Mouse (Mus musculus) urinary bladder, postnatal 10 days (tissue): Measurements from ENCODE around the gene Nptx1.

Experiments used
- DNase-seq: peaks from one replicate; pipeline ENCODE4 v3.0.0; 2022; ENCODE audit warnings: low spot score

Gene Nptx1

DNA sequence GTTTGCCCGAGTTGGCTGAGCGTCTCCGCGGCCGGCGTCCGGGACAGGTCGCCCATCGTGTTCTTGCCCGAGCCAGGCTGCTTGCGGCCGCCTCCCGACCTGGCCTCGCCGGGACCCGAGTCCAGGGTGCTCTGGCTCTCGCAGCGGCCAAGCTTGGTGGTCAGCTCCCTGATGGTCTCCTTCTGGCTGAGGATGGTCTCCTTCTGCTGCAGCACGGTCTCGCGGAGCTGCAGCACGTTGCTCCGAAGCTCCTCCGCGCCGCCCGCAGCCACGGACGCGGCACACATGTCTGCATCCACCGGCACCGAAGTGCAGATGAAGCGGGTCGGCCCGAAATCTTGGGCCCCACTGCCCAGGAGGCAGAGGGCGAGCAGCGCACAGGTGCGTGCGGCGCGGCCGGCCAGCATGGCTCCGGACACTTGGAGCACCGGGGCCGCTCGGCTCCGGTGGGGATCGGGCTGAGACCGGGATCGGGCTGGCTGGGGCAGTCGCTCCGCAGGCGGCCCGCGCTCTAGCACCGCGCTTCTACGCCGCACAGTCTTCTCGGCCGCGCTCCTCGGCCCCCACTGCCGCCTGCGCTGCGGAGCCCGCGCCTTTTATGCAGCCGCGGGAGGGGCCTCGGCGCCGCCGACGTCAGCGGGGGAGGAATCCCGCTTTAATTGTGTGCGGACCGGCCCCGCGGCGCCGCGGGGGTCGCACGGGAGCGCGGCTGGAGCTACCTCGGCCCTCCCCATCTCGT is at the start of gene Nptx1:
Nptx1 (minus strand) TSS at position 571 of the 739 bp plus-strand sequence.
- DNase-seq, result no peak

DNA sequence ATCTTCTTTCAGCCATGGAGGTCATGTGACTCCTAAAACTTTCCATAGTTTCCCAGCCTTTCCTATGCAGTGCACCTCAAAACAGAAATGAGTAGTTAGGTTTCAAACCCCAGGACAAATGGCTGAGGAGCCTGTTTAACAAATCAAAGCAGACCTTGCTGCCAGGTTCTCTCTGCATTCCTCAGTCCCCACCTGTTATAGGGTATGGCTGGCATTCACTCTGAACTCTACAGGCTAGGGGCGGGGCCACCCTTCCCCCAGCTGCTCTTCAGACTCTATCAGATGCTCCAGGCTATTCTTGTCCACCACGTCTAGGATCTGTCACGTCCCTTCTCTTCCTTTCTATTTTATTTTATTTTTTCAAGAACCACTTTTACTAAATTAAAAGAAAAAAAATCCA is 46.4 kb upstream of the Nptx1 start:
- no peak for DNase-seq

DNA sequence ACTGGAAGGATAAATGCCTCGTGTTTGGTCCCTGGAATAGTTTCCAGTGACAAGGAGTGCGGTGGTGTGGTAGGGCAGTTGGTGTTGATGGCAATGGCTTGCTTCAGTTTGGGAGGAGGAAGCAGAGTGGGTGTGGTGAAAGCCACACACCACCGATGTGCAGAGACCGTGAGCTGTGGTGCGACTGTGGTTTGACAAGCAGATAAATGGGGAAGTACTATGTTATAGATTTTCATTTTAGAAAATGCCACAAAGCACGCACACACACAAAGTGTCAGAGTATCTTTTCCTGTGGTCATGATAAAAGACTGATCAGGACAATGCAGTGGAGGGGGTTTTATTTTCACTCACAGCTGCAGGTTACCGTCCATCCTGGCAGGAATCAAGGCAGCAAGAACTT is 41.7 kb upstream of the Nptx1 start:
- no peak for DNase-seq

DNA sequence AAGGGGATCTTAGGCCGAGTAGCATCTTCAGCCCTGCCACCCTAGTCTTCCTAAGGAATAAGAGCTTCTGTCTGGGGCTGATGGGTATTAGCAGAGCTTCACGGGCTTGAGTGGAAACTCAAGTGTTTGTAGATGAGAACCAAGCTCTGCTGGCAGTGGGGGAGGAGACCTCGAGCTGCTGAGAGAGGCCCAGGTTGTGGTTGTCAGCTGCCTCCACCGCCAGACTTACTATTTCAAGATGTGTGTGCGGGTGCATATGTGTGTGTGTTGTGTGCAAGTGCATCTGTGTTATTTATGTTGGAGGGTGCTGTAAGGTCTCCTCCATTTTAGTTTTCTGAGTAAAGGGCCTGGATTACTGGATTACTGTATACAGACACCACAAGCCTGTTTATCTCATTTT is 39.6 kb upstream of the Nptx1 start:
- DNase-seq, result no peak

DNA sequence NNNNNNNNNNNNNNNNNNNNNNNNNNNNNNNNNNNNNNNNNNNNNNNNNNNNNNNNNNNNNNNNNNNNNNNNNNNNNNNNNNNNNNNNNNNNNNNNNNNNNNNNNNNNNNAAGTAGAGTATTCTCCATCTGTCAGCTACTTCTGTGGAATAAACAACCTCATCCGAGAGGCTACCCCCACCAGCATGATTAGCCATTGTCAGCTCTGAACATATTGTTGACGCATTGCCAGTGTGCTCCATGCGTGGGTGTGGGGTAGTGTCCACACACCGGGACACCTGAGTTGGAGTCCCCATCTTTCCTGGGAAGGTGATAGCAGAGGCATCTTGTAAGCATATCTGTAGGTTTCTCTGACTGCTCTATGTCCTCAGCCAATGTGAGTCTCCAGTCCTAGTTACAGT is 39.0 kb upstream of the Nptx1 start:
- DNase-seq, result no peak

DNA sequence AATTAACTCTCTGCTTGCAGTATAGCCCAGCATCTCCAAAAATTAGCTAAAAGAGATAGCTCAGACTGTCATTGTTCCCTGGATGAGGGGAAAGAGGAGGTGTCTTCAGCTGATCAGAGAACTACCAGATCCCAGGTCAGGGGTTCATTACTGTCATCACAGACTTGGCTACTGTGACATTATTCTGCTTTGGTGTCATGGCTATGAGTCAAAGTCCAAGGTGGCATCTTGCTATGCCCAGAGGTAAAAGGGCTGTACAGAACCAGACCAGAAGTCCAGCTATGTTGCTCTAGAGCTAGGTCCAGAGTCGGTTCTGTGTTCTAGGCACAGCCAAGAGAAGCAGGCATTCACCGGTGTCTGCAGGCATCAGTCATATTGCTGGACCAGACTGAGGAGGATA is 30.2 kb upstream of the Nptx1 start:
- DNase-seq, result no peak

DNA sequence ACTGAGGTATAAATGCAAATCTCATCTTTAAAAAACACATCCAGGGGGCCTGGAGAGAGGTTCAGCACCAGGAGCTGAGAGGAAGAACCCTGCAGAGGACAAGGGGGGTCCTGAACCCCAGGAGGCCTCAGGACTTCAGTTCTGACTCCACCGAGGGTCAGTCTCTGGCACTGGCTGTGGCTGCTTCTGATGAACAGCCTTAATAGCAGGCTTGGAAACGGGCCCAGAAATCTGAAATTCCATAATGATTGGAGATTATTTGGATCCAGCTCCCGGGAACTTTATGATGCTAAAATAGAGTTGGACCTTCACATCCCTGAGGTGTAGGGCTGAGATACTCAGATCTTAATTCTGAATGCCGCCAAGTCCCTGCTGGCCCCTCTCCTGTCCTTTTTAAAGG is 29.3 kb upstream of the Nptx1 start:
- DNase-seq, result no peak

DNA sequence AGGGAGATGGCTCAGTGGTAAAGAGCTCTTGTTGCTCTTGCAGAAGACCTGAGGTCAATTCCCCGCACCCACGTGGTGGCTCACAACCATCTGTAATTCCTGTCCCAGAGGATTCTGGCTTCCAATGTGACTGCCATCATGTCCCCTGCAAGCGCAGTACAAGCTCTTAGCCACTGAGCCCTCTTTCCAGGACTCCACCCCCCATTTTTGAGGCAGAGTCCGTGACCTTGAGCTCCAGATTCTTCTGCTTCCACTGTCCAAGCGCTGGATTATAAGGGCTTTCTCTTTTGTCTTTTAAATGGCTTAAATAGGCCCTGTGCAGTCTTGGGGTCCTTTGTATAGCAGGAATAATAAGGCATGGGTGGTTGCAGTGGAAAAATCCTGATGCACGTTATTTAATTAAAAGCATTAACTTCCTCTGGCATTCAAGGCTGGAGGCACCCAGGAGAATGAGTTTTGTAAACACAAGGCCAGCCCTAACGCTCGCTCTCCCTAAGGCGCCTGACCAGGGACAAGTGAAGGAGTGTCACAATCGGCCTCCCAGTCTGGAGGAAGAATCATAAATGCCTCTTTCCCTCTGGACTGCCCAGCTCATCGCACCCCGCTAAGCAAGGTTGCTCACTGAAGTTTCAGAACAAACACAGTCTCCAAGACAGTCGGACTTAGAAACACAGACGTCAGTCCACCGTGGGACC is 24.9 kb upstream of the Nptx1 start:
- DNase-seq, result no peak

DNA sequence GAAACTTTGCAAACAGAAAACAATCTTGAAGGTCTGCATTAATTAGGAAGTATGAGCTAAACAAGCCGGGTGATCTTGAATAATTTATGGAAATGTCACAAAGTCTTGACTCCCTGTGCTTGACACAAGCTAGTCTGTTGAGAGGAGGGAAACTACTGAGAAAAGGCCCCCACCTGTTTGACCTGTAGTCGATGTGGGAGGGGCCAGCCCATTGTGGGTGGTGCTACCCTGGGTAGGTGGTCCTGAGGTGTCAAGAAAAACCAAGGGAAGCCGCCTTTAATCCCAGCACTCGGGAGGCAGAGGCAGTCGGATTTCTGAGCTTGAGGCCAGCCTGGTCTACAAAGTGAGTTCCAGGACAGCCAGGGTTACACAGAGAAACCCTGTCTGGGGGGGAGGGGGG is 18.6 kb upstream of the Nptx1 start:
- DNase-seq, result no peak

DNA sequence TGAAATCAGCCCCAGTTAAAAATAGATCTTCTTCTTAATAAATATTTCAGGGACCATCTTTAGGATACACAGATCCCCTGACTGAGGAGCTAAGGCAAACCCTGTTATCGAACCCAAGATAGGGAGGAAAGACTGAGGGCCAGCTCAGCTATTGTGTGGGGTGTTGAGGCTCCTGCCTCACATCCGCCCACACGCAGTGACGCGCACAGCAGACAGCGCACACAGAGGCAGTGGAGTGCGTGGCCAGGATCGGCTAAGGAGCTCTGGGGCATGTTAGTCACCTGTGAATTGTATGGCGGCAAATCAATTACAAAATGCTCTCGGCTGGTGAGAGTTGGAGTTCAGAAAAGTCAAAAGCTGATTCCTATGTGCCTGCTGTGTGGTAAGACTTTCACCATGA is 18.1 kb upstream of the Nptx1 start:
- no peak for DNase-seq

DNA sequence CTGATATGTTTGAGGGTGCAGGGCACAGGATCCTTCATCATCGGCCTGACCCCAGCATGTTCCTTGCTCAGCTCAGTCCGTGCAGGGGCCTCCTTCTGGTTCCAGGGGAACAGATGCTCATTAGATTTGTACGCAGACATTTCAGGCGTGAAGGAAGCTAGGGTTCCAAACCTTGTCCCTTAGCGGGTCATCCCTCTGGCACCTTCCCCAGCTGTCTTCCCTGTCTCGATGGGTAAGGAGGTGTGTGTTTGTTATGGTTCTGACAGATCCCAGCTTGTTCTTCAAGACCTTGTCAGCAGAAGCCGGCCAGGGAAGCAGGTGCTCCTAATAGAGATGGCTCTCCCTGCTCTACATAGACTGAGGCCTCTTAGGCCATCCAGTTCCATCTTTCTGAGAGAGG is 17.5 kb upstream of the Nptx1 start:
- DNase-seq, result no peak

DNA sequence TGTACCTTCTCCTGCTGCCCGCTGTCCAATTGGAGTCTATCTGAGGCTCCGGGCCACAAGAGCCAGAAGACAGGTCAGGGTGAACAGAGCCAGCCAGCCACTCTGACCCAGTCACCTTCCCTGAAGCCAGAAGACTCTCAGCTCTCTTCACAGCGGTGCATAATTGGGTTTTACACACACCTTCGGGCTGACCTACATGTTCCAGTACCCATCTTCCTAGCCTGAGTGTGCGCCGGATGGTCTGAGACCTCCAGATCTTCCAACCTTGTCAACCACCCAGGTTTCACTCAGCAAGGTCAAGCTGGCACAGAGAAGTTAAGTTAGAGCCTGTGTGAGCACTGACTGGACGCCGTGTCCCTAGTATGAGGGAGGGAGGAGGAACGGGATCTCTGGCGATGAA is 16.8 kb upstream of the Nptx1 start:
- DNase-seq, result no peak

DNA sequence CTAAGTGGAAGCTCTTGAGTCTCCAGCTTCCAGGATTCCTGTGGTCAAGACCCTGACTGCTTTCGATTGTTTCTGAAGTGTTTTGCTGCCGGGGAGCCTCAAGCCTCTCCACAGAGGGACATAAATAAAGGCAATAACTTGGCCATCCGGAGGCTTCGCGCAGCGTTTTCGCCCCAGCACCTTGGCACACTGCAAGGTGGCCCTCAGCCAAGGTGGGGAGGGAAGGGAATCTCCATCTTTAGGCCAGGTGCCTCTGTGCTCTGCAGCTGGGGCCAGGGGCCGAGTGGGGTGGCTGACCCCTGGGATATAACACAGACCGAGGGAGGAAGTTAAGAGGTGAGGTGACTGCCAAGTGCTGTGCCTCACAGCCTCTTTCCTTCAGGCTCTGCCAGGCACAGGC is 15.6 kb upstream of the Nptx1 start:
- DNase-seq, result no peak

DNA sequence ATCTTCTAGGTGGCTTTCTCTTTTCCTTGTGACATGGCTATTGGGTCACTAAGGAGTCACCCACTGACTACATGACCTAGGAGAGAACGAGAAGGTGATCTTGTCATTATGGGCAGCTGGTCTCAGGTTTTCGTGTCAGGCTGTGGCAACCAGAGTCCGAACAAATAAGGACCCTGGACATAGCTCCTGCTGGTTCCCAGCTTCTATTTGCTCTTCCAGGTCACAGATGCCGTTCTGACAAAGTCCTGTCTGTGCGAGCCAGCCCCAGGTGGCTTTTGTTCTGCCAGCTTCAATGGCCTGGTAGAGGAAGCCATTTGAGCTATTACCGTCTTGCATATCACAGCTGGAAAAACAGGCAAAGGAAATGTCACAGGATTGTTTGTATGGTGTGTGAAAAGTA is 14.7 kb upstream of the Nptx1 start:
- no peak for DNase-seq

DNA sequence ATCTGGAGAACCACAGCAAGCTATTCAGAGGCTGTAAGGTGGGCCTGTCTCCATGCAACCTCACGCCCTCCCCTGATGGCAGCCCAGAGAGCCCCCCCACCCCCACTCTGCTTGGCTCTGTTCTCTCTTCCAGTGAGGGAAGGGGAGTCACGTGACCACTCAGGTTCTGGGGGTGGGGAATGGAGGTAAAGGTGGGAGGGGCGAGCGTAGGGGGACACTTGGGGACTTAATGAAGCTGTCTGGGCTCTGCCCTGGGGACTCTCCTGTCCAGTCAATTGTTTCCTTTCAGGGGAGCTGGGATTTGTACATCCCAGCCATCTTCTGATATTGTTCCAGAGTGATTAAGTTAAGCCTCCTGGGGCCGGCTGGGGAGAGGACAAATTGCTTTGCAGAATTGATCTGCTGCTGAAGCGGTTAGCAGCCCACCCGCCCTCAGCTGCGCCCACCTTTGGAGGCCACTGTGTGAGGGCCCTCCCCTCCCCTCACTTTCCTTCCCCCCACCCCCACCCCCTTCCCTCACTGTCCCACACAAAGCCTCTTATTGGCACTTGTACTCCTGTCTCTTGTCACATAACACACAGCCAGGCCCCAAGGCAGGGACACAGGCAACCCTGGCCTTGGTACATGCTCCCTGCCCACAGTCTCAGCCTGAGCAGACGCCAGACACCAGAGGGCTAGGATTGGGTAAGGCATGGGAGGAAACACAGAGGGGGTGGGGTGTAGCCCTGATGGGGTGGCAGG is 11.5 kb upstream of the Nptx1 start:
- DNase-seq, result no peak

DNA sequence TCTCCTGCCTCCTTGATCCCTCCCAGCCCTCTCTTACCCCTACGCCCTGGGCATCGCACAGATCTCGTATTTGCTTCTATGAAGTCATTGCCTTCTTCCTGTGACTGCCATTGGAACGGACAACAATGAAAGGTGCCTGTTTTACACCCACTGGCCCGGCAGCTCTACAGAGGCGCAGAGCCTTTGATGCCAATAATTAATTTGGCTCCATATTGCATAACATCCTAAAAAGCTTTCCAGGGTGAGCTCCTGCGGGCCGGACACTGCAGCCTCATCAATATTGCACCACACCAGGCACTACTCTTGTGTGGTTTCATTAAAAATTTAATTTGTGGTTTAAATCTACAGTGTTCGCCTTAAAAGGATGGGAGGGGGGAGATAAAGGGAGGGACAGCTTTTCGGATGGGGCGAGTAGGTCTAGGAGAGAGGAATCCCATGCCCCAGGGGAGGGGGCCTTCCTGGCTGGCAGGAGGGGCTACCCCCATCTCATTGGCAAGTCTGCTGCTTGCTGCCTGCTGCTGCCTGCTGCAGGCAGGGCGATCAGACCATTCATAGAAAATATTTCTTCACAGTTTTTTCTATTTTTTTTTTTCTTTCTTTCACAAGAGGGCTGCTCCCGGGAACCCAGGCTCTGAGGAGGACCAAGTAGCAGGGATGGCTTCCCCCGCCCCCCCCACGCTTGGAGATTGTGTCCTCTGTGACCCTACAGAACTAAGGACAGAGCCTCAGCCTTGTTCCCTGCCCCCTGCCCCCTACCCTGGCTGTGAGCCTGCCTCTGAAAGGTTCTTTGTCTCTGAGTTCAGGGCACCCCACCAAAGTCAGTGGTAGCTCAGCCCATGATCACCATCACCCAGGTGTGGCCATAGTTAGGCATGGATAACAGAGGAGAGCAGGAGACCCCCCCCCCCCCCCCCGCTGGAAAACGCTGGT is 10.7 kb upstream of the Nptx1 start:
- no peak for DNase-seq

DNA sequence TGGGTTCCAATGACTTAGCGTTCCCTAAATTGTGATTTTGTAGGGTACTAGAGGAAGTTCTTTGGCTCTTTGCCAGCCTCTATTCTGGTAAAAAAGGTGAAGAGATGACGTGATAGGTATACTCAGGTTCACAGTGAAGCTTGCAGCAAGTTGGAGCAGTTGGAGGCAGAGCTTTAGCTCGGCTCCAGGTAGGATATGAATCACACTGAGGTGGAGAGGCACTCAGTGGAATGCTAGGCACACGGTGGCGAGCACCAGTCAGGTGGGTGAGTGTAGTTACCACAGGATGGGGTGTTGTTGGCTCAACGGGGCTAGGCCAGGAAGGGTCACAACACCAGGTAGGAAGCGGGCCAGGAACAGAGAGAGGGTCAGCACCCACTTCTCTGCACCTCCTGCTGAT is 7.6 kb upstream of the Nptx1 start:
- DNase-seq, result no peak

DNA sequence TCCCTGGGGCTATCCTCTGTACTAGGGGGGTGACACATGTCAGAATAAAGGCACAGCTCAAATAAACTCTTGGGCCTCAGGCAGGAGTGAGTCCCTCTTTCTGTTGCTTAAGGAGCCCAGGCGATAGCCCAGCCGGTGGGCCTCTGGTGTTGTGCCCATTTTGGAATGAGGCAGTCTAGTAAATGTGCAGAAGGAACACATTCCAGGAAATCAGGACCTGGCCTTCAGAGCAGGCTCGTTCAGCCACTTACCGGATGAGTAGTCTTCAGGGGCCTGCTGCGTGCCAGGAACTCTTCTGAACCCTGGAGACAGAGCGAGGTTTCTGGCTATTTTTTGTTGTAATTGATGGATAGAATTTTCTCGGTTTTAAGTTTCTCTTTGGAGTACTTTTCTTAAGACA is 7.2 kb upstream of the Nptx1 start:
- no peak for DNase-seq

DNA sequence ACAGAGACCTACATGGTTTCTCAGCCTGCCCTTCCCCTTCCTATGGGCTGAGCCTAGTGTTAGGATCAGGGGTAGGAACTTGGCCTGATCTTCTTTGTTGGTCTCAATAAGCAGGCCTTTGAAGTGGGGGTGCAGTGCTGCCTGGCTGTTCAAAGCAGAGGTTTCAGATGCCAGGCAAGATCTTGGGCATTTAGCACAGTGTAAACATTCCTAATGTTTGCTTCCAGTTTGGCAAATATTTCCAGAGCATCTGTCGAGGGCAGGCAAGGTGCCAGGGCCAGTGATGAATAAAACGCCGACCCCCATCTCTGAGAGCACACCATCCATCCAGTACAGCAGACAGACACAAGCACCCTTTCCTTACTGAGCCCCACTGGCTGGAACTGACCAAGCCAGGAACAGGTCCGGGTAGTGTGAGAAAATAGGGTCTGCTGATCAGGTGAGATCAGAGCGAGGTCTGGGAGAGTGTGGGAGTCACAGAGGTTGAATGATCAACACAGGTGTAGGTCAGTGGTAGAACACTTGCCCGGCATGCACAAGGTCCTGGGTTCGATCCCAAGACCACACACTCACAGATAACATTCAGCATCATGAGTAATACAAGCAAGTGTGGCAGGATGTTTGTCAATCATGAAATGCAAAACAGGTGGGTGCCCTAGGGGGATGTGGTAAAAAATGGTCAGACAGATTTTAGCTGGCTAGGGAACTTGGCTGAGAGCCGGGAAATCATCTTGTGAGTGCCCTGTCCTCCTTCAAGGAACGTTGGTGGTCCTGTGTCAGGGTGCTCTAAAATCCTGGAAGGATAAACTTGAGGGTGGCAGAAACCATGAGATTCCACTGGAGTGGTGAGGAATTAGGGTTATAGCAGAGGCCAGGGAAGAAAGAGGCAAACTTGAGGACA is 5.6 kb upstream of the Nptx1 start:
- no peak for DNase-seq

DNA sequence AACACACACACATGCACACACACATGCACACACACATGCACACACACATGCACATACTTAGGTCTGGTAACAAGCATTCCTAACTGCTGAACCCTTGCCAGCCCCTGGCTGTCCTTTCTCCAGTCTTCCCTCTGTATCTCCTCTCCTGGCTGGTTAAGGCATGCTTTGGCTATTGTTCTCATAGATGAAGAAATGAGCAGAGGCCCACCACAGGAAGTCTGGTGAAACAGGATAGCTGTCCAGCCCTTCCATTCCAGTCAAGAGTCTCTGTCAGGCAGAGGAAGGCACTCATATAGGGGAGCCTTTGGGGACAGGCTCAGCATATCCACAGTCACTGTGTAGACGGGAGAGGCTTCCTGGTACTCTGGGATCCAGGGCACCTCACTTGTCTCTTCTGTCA is 4.7 kb upstream of the Nptx1 start:
- DNase-seq, result no peak

DNA sequence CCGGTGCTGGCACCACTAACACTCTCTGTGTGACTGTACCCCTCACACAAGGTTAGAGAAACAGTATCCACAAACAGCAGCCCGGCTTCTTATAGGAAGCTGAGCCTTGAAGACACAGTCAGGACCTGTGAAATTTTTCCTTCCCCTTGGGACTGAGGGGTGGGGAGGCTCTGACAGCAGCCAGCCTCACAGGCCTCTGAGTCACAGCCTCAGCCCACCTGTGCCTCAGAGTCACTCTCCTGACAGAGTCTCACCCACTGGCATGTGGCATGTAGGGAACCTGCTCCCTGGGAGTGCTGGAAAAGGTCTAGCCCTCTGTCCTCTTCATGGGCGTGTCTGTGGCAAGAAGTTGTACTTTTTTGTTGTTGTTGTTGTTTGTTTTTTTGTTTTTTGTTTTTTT is 3.9 kb upstream of the Nptx1 start:
- no peak for DNase-seq
